Mouse (Mus musculus) spleen, adult 2 months (tissue): Measurements from ENCODE around the gene Pcbp3. TPM values are rescaled to one million over a fixed set of nuclear protein-coding genes. Genes with fewer than 3 reads are reported as not detected.

ENCODE experiments used
- DNase-seq, 2 experiments: peaks; one replicate each; pipeline versions ENCODE4 v3.0.0 to v3.0.0-alpha.2; 2012 to 2021; ENCODE audit warnings: low spot score in 2 of 2, low read depth in 1 of 2
- H3K27ac ChIP-seq: fragments of 200-500 bp; 2 replicates; pipeline ENCODE4 v1.5.1; 2012; ENCODE audit warnings: low read length, inconsistent platforms; ENCODE audit not compliant: insufficient read depth
- H3K27me3 ChIP-seq: fragments of 200-500 bp; 2 replicates; pipeline ENCODE4 v1.6.1; 2012; ENCODE audit warnings: mild to moderate bottlenecking, moderate library complexity, low read length, inconsistent platforms; ENCODE audit not compliant: control insufficient read depth, insufficient read depth
- H3K36me3 ChIP-seq: fragments of 200-500 bp; 2 replicates; pipeline ENCODE4 v1.6.1; 2012; ENCODE audit warnings: mild to moderate bottlenecking, low read length, inconsistent platforms; ENCODE audit not compliant: control insufficient read depth, insufficient read depth
- H3K4me1 ChIP-seq: fragments of 200-500 bp; 2 replicates; pipeline ENCODE4 v1.6.1; 2011; ENCODE audit warnings: inconsistent platforms; ENCODE audit not compliant: control insufficient read depth, insufficient read depth, insufficient read length
- H3K4me3 ChIP-seq: fragments of 200-500 bp; 2 replicates; pipeline ENCODE4 v1.5.1; 2011; ENCODE audit warnings: mild to moderate bottlenecking, inconsistent platforms; ENCODE audit not compliant: insufficient read depth, insufficient read length; ENCODE audit errors: extremely low read depth
- CTCF ChIP-seq: fragments of 200-500 bp; IDR thresholded peaks from 2 replicates; pipeline ENCODE4 v1.5.1; 2011; ENCODE audit warnings: mild to moderate bottlenecking, inconsistent platforms; ENCODE audit not compliant: insufficient read depth, insufficient read length, insufficient replicate concordance; ENCODE audit errors: extremely low read depth
- POLR2A ChIP-seq: fragments of 200-500 bp; IDR thresholded peaks from 2 replicates; pipeline ENCODE4 v1.6.1; 2011; ENCODE audit warnings: low read depth, low read length, inconsistent platforms
- WGBS: fragments of 180-500 bp; shearing (Covaris S2); methylation state at CpG from one replicate; pipeline ENCODE4 v1.1.7; 2018; 5-methylcytosine and 5-hydroxymethylcytosine counted together
- polyA plus RNA-seq: library from polyadenylated mRNA; depleted of rRNA; stranded (reverse); fragments of >200 nt; gene quantifications from 2 replicates; pipeline ENCODE4 v1.2.3, GENCODE M21; 2012; rRNA removed

The Pcbp3 gene
- polyA plus RNA-seq, 1 experiment = 3.8 TPM

- no peak for DNase-seq
- H3K4me3 ChIP-seq = no peak overlapping the region
- H3K36me3 ChIP-seq = no peaks in the 10 kb centered on the region
- H3K27ac ChIP-seq = no peak overlapping the region
- TF ChIP-seq CTCF (no peak), POLR2A (no peak)
- H3K4me1 ChIP-seq = no peaks in the 10 kb centered on the region
- H3K27me3 ChIP-seq = no peaks in the 10 kb centered on the region
- 83% methylated on average over 11 of the region's 11 CpGs for WGBS
These were observed 240.5 kb downstream of the Pcbp3 start for GRCm38 (mm10) chr10:76721216-76721615.

DNA sequence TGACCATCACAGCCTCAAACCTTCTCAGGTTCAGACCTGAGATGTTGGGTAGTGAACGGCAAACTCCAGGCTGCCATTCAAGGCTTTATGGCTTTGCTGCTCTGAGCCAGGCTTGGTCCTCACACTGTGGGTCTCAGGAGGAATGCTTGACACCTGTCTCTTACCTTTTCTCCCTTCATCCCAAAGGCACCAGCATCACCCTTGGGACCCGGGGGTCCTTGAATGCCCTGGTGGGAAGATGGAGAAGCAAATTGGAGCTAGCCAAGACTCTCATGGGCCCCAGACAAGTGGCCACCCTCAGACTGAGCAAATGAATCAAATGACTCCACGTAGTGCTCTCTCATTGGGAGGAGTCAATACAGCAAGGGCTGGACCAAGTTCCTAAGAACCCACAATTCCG, 244.1 kb downstream of the Pcbp3 start:
- no peak for DNase-seq
- WGBS = 84% methylated on average over 4 of the region's 4 CpGs
- Histone ChIP-seq H3K27me3 (no peaks in the 10 kb centered on the region), H3K4me1 (no peaks in the 10 kb centered on the region), H3K4me3 (no peak overlapping the region), H3K27ac (no peak overlapping the region), H3K36me3 (no peaks in the 10 kb centered on the region)
- no peak for TF ChIP-seq CTCF
- no peak for TF ChIP-seq POLR2A

- H3K36me3 ChIP-seq = no peaks in the 10 kb centered on the region
- no peaks in the 10 kb centered on the region for H3K4me1 ChIP-seq
- no peak for TF ChIP-seq POLR2A
- TF ChIP-seq CTCF = no peak
- H3K27me3 ChIP-seq = no peaks in the 10 kb centered on the region
- no peak overlapping the region for H3K4me3 ChIP-seq
- 90% methylated on average over 7 of the region's 7 CpGs for WGBS
- DNase-seq = no peak
- no peak overlapping the region for H3K27ac ChIP-seq
These were observed 244.7 kb downstream of the Pcbp3 start for GRCm38 (mm10) chr10:76717026-76717425.

GRCm38 (mm10) chr10:76714303-76714702, 247.4 kb downstream of the Pcbp3 start:
- DNase-seq = no peak
- Histone ChIP-seq H3K27me3 (no peaks in the 10 kb centered on the region), H3K27ac (no peak overlapping the region), H3K36me3 (no peaks in the 10 kb centered on the region), H3K4me1 (no peaks in the 10 kb centered on the region), H3K4me3 (no peak overlapping the region)
- 81% methylated on average over 7 of the region's 7 CpGs for WGBS
- TF ChIP-seq POLR2A (no peak), CTCF (no peak)

DNA sequence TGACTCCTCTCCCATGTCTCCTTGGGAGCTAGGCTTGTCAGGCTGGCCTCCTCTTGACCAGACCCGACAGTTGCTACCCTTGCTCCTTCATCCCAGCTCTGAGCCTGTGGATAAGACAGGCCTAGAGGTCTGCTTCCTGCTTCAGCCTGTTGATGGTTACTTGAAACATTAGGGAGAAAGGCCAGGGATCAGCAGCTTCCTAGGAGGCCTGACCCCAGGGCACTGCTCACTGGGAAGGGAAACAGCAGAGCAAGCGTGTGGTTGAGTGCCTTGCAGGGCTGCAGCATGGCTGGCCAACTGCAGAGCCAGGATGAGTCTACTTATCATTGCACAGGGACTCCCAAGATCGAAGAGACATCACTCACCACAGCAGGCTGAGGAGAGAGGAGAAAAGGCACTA, 249.2 kb downstream of the Pcbp3 start:
- WGBS = 76% methylated on average over 3 of the region's 3 CpGs

More for the DNA sequence above, 249.2 kb downstream of the Pcbp3 start:
- Histone ChIP-seq H3K36me3 (no peaks in the 10 kb centered on the region), H3K4me3 (no peak overlapping the region), H3K27me3 (no peaks in the 10 kb centered on the region), H3K27ac (no peak overlapping the region), H3K4me1 (no peaks in the 10 kb centered on the region)
- no peak for TF ChIP-seq POLR2A
- TF ChIP-seq CTCF = no peak
- DNase-seq = no peak

Other genes starting within 250 kb of the Pcbp3 start
- 13.5 and 14.3 TPM in 2 replicates for gene Col6a1, start 235.7 kb downstream of the Pcbp3 start, polyA plus RNA-seq
- gene Slc19a1, start 70.4 kb upstream of the Pcbp3 start, polyA plus RNA-seq = 46.5 and 65.7 TPM in 2 replicates
- gene Col18a1, start 204.7 kb upstream of the Pcbp3 start, polyA plus RNA-seq = 15.0 and 23.4 TPM in 2 replicates